Mouse (Mus musculus) hindbrain, embryonic 10.5 days (tissue): ENCODE results near the gene Mbnl2. TPM values are rescaled to one million over a fixed set of nuclear protein-coding genes. Genes with fewer than 3 reads are reported as not detected.

ENCODE experiments used
- DNase-seq: peaks from one replicate; pipeline ENCODE4 v3.0.0-alpha.2; 2017; ENCODE audit warnings: low spot score
- H3K27ac ChIP-seq: fragments of 300-500 bp; sonication (generic); 2 replicates; pipeline ENCODE4 v1.5.1; 2016; ENCODE audit warnings: mild to moderate bottlenecking, moderate library complexity
- H3K27me3 ChIP-seq: fragments of 300-500 bp; sonication (generic); 2 replicates; pipeline ENCODE4 v1.6.1; 2016; ENCODE audit warnings: mild to moderate bottlenecking; ENCODE audit not compliant: poor library complexity, insufficient read depth, severe bottlenecking
- H3K36me3 ChIP-seq: fragments of 300-500 bp; sonication (generic); 2 replicates; pipeline ENCODE4 v1.6.1; 2016; ENCODE audit warnings: mild to moderate bottlenecking, moderate library complexity
- H3K4me1 ChIP-seq: fragments of 300-500 bp; sonication (generic); replicated peaks from 2 replicates; pipeline ENCODE4 v1.6.1; 2016; ENCODE audit warnings: mild to moderate bottlenecking
- H3K4me3 ChIP-seq: fragments of 300-500 bp; sonication (generic); 2 replicates; pipeline ENCODE4 v1.5.1; 2016; ENCODE audit warnings: mild to moderate bottlenecking, moderate library complexity
- H3K9me3 ChIP-seq: fragments of 300-500 bp; sonication (generic); 2 replicates; pipeline ENCODE4 v1.6.1; 2016; ENCODE audit warnings: mild to moderate bottlenecking, moderate library complexity
- WGBS: fragments of 180-500 bp; shearing (Covaris S2); methylation state at CpG from one replicate; pipeline ENCODE4 v1.1.7; 2016; 5-methylcytosine and 5-hydroxymethylcytosine counted together
- polyA plus RNA-seq: library from polyadenylated mRNA; unstranded; fragments of >200 nt; fragmentation: Nextera tagmentation; extraction: Ambion mirVana; gene quantifications from 2 replicates; pipeline ENCODE4 v1.2.1, GENCODE M21; 2016

Mbnl2 gene
- polyA plus RNA-seq, 1 experiment from 2014 or later: 29.4 TPM

GRCm38 (mm10) chr14:120278290-120279244 lies 3.1 kb downstream of the Mbnl2 start:
- peak overlapping the region; percentile 67 for H3K4me3 ChIP-seq
- H3K27me3 ChIP-seq: no peaks in the 10 kb centered on the region
- no peaks in the 10 kb centered on the region for H3K36me3 ChIP-seq
- H3K9me3 ChIP-seq: no peaks in the 10 kb centered on the region
- H3K4me1 ChIP-seq: peaks cover 60% of the 10 kb centered on the region
- WGBS: 53% methylated on average over 21 of the region's 21 CpGs
- H3K27ac ChIP-seq: peak overlapping the region; percentile 88
- peak; percentile 50 for DNase-seq

- no peak overlapping the region for H3K4me3 ChIP-seq
- H3K9me3 ChIP-seq: no peaks in the 10 kb centered on the region
- no peaks in the 10 kb centered on the region for H3K27me3 ChIP-seq
- H3K4me1 ChIP-seq: peaks cover 66% of the 10 kb centered on the region
- peak overlapping the region; percentile 88; the same call in 1 of the 2 replicates for H3K27ac ChIP-seq
- H3K36me3 ChIP-seq: no peaks in the 10 kb centered on the region
- no peak for DNase-seq
Observed at GRCm38 (mm10) chr14:120280136-120280535, 4.7 kb downstream of the Mbnl2 start.

- Histone ChIP-seq H3K27me3 (no peaks in the 10 kb centered on the region), H3K4me1 (peaks cover 74% of the 10 kb centered on the region), H3K9me3 (no peaks in the 10 kb centered on the region), H3K36me3 (0 out of 2 replicates have a peak, but pooled peaks cover 4% of the 10 kb centered on the region), H3K4me3 (no peak overlapping the region), H3K27ac (no peak overlapping the region)
- 84% methylated on average over 8 of the region's 8 CpGs for WGBS
- no peak for DNase-seq
Observed at GRCm38 (mm10) chr14:120283787-120284186, 8.3 kb downstream of the Mbnl2 start.

DNA sequence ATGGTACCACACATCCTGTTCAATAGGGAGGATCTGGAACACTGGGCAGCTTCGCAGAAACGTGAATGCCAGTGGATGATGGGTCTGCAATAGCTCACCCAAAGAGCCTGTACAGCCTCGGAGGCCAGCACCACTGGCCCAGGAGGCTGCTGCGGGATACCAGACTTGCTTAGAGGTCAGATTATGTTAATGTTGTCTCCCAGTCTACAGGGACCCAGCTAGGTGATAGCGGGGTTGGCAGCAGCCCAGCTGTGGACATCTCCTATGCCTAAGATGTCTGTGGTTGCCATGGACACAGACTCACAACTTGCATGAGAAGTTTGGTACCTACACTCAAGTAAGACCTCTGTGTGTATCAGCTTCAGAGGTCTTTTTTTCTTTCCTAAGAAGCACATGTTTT lies 9.0 kb downstream of the Mbnl2 start:
- Histone ChIP-seq H3K36me3 (peaks cover 9% of the 10 kb centered on the region; the same call in 1 of the 2 replicates), H3K4me1 (peaks cover 74% of the 10 kb centered on the region), H3K4me3 (no peak overlapping the region), H3K9me3 (no peaks in the 10 kb centered on the region), H3K27me3 (no peaks in the 10 kb centered on the region), H3K27ac (no peak overlapping the region)
- DNase-seq: no peak
- WGBS: 86% methylated on average over 5 of the region's 5 CpGs

DNA sequence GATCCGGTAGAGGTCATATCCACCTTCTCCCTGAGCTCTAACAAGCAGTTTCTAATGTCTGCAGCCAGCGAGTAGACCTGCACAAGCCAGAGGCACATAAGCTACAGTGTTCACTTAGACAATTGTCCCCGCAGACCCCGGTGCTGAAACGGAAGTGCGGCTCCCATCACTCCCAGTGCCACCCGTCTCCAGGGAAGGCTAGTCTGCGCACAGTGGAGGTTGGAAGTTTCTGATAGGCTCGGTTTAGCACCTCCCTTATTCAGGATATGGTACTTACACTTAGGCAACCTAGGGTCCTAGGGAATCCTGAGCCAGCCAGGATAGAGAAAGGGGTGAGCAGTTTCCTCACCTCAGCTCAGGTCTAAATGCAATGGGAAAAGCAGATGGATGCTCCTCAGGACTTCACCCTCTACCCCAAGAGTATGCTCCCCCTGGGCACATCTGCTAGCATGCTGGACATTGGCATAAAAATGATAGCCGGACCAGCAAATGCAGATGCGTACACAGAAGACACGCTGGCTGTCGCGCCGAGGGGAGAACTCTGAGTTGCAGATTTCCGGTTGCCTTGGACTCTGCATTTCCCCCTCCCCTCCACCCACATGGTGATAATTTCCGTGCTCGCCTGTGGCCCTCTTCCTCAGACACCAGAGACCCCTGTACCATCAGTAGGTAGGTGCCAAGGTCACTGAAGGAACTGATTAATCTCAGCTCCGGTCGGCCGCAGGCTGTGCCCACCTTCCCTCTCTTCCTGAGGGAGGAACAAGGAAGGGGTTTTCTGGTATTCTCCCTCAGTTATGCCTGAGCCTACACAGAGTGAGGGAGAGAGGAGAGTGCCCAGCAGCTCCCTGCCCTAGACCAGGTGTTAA lies 11.9 kb downstream of the Mbnl2 start:
- Histone ChIP-seq H3K36me3 (peaks cover 9% of the 10 kb centered on the region; the same call in 1 of the 2 replicates), H3K27ac (peak overlapping the region; percentile 50), H3K9me3 (no peaks in the 10 kb centered on the region), H3K4me1 (peaks cover 69% of the 10 kb centered on the region), H3K4me3 (no peak overlapping the region), H3K27me3 (no peaks in the 10 kb centered on the region)
- 53% methylated on average over 21 of the region's 21 CpGs for WGBS
- DNase-seq: no peak

- Histone ChIP-seq H3K4me3 (no peak overlapping the region), H3K36me3 (peaks cover 9% of the 10 kb centered on the region; the same call in 1 of the 2 replicates), H3K9me3 (no peaks in the 10 kb centered on the region), H3K27ac (peak overlapping the region; percentile 50), H3K27me3 (no peaks in the 10 kb centered on the region), H3K4me1 (peaks cover 73% of the 10 kb centered on the region)
- no peak for DNase-seq
Observed at GRCm38 (mm10) chr14:120287987-120288275, 12.5 kb downstream of the Mbnl2 start.

GRCm38 (mm10) chr14:120288378-120289002 lies 13.0 kb downstream of the Mbnl2 start:
- Histone ChIP-seq H3K27ac (peak overlapping the region; percentile 18), H3K27me3 (no peaks in the 10 kb centered on the region), H3K9me3 (no peaks in the 10 kb centered on the region), H3K36me3 (peaks cover 9% of the 10 kb centered on the region; the same call in 1 of the 2 replicates), H3K4me1 (peaks cover 73% of the 10 kb centered on the region), H3K4me3 (no peak overlapping the region)
- no peak for DNase-seq
- WGBS: 84% methylated on average over 10 of the region's 10 CpGs

DNA sequence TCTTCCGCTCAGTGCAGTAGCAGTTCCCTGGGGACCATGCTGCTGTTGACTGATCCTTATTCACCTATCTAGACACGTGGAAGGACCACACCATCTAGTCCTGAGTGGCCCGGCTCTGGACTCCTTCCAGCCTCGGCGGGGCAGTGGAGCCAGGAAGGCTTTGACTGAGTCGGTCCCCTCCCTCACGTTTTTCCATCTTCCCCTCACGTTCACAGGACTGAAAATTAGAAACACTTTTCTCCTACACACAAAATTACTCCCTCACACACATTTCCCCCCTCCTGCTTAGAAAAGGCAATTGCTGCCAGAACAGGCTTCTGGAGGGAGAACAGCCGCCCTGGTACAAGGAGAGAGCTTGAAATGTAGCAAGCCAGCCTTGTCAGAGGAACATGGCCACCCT lies 13.6 kb downstream of the Mbnl2 start:
- WGBS: 80% methylated on average over 9 of the region's 9 CpGs
- peak overlapping the region; percentile 18 for H3K27ac ChIP-seq
- no peak for DNase-seq

GRCm38 (mm10) chr14:120289528-120289927 lies 14.1 kb downstream of the Mbnl2 start:
- Histone ChIP-seq H3K27me3 (no peaks in the 10 kb centered on the region), H3K27ac (no peak overlapping the region; the same call in 1 of the 2 replicates), H3K36me3 (peaks cover 9% of the 10 kb centered on the region; the same call in 1 of the 2 replicates), H3K9me3 (no peaks in the 10 kb centered on the region), H3K4me3 (no peak overlapping the region), H3K4me1 (peaks cover 63% of the 10 kb centered on the region)
- 84% methylated on average over 7 of the region's 7 CpGs for WGBS
- no peak for DNase-seq

More for the DNA sequence above, 13.6 kb downstream of the Mbnl2 start:
- H3K4me1 ChIP-seq: peaks cover 67% of the 10 kb centered on the region
- H3K4me3 ChIP-seq: no peak overlapping the region
- H3K9me3 ChIP-seq: no peaks in the 10 kb centered on the region
- H3K36me3 ChIP-seq: peaks cover 9% of the 10 kb centered on the region; the same call in 1 of the 2 replicates
- H3K27me3 ChIP-seq: no peaks in the 10 kb centered on the region

DNA sequence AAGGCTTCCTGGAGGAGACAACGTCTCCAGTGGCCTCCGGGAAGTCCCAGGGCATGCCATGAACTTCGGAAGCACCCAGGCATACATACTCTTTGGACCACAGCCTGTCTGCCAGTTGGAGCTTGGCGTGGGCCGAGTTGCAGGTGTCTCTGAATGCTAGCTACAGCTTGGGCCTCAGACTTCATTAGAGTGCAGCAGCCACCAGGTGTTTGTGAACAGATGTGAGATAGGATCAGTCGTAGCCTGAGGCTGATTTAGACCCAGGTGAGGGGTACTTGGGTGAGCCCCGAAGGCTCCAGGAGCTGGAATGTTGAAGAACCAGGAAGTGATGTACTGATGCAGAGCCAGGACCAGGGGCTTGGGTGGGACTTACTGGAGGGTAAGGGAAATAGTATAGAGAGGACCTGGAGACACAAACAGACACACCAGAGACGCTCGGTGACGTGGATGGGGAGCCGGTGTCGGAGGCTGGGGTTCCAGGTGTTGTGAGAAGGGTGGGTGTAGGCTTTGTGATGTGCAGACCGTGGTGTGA lies 15.8 kb downstream of the Mbnl2 start:
- no peak for DNase-seq
- 91% methylated on average over 13 of the region's 13 CpGs for WGBS
- H3K36me3 ChIP-seq: peaks cover 9% of the 10 kb centered on the region; the same call in 1 of the 2 replicates
- peaks cover 61% of the 10 kb centered on the region for H3K4me1 ChIP-seq
- H3K27me3 ChIP-seq: no peaks in the 10 kb centered on the region
- peak overlapping the region; percentile 47; the same call in 1 of the 2 replicates for H3K27ac ChIP-seq
- H3K4me3 ChIP-seq: no peak overlapping the region
- no peaks in the 10 kb centered on the region for H3K9me3 ChIP-seq

DNA sequence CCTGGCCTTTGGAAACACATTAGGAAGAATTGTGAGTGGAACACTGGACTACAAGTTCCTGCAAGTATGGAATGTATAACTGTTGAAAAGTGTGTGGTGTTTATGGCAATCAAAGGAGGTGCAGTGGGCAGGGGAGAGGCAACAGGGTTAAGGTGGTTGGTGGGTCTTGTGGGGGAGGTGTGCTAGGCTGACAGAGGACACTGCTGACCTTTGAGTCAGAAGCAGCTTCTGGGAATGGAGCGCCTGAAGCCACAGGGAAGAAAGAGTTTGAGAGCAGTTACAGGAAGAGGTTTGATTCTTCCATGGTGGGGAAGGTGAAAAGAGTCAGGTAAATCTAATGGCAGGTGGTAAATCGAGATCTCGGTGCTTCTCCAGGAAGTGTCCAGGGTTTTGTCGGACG lies 16.7 kb downstream of the Mbnl2 start:
- Histone ChIP-seq H3K4me3 (no peak overlapping the region), H3K27me3 (no peaks in the 10 kb centered on the region), H3K27ac (no peak overlapping the region), H3K4me1 (peaks cover 61% of the 10 kb centered on the region), H3K9me3 (no peaks in the 10 kb centered on the region), H3K36me3 (peaks cover 9% of the 10 kb centered on the region; the same call in 1 of the 2 replicates)
- WGBS: 84% methylated on average over 5 of the region's 5 CpGs
- DNase-seq: no peak

- Histone ChIP-seq H3K9me3 (no peaks in the 10 kb centered on the region), H3K4me3 (no peak overlapping the region), H3K36me3 (peaks cover 9% of the 10 kb centered on the region; the same call in 1 of the 2 replicates), H3K27ac (no peak overlapping the region), H3K4me1 (peaks cover 61% of the 10 kb centered on the region), H3K27me3 (no peaks in the 10 kb centered on the region)
- no peak for DNase-seq
- WGBS: 86% methylated on average over 6 of the region's 6 CpGs
Observed at GRCm38 (mm10) chr14:120292617-120293195, 17.2 kb downstream of the Mbnl2 start.
